Mouse (Mus musculus): Measurements from ENCODE around the gene Rfk. TPM values are rescaled to one million over a fixed set of nuclear protein-coding genes. Genes with fewer than 3 reads are reported as not detected.

Rfk gene
- total RNA-seq, 2 experiments from 2014 or later: 60.1 to 64.6 TPM

- no peak for DNase-seq (ENCODE audit: low spot score in 2 of 2)
These were observed 10.9 kb upstream of the Rfk start for GRCm38 (mm10) chr19:17382807-17383397.

DNA sequence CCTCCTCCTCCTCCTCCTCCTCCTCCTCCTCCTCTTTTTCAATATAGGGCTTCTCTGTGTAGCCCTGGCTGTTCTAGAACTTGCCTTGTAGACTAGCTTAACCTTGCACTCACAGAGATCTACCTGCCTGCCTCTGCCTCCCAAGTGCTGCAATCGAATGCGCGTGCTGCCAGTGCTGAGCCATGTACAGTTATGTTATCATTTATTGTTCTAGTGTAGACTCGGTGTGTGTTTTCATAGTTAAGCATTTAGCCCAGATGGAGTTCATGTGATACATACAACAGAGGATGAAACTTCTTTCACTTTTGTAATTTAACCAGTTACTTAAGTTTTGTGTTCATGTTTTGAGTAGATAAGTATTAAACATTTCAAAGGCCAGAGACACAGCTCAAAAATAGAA lies 8.8 kb upstream of the Rfk start:
- DNase-seq (ENCODE audit: low spot score in 2 of 2): no peak

- DNase-seq (ENCODE audit: low spot score in 2 of 2): no peak
These were observed 8.4 kb upstream of the Rfk start for GRCm38 (mm10) chr19:17385426-17385825.

GRCm38 (mm10) chr19:17386424-17386823 lies 7.4 kb upstream of the Rfk start:
- no peak for DNase-seq (ENCODE audit: low spot score in 2 of 2)

- DNase-seq (ENCODE audit: low spot score in 2 of 2): peak in 1 of 2 experiments; percentile 52
These were observed 5.4 kb upstream of the Rfk start for GRCm38 (mm10) chr19:17388404-17388803.

DNA sequence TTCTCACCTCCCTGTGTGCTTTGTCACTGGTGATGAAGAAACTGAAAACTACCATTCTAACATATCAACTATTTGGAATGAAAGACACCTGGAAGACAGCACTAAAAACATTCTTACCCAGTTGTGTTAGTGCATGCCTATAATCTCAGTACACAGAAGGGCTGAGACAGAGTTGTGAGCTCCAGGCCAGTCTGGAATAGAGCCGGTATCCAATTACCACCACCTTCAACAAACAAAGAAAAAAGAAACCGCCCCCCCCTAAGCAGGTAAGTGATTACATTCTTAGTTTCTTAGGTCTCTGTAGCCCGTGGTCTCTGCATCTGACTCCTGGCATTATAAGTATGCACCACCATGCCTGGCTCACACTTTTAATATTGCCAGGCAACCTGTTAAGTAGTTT lies 977 bp upstream of the Rfk start:
- DNase-seq (ENCODE audit: low spot score in 2 of 2): no peak

DNA sequence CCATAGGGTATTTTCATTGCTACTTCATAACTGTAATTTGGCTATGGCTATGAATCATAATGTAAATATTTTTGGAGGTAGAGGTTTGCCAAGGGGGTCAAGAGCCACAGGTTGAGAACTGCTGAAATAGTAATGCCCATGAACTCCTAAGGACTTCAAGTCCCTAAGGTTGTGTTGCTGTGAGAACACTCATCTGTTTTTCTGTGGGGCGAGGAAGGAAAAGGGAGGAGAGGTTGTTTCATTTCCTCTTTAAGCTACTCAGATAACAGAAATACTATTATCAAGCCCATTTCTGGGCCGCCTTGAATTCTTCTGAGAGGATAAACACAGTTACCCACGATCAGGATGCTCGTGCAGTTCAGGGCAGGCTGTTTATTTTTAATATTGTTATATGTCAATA lies 3.0 kb downstream of the Rfk start:
- DNase-seq (ENCODE audit: low spot score in 2 of 2): no peak

DNA sequence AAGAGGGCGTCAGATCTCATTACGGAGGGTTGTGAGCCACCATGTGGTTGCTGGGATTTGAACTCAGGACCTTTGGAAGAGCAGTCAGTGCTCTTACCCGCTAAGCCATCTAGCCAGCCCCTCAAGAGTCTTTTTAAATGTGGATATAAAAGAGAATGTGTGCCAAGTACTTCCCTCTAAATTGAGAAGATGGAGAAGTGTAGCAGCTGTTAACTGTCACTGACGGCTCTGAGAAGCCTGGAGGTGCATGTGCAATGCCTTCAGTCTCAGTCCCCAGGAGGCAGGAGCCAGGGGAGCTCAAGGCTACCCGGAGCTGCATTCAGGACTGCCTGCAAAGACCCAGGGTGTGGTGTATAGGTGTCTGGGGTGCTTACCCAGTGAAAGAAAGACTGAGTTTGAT lies 4.1 kb downstream of the Rfk start:
- DNase-seq (ENCODE audit: low spot score in 2 of 2): no peak

GRCm38 (mm10) chr19:17399965-17400364 lies 6.1 kb downstream of the Rfk start:
- no peak for DNase-seq (ENCODE audit: low spot score in 2 of 2)

DNA sequence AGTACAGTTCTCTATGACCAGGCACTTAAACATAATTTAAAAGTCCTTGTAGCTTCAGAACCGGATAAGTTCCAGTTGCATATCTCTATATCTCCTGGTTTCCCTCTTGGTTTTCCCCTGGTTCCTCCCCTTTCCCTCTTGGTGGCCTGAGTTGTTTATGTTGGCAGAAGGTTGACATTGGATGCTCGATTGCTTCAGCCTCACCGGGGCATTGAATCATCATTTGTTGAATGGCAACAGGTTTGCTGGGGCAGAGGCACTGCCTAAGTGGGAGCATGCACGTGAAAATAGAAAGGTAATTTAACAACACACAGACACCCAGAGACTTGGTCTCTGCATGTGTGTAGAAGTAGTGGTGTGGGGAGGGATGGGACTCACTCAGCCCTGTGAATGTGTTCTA lies 6.7 kb downstream of the Rfk start:
- no peak for DNase-seq (ENCODE audit: low spot score in 2 of 2)

- no peak for DNase-seq (ENCODE audit: low spot score in 2 of 2)
These were observed 9.3 kb downstream of the Rfk start for GRCm38 (mm10) chr19:17403175-17403574.

DNA sequence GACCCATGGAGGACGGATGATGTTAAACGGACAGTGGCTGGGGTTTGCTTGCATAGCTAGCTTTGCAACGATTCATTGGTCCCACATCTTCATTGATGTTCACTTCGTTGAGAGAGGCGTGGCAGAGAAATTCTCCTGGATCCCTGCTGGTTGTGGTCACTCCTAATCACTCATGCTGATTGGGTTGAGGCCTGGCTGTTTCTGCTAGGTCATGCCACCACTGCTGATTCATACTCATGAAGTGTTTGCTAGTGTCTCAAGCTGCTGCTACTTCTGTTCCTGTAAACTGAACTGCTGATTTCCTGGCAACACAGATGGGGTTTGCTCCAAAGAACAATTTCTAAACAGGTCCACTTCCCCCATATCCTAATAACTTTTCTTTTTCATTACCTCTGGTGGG lies 13.0 kb downstream of the Rfk start:
- DNase-seq (ENCODE audit: low spot score in 2 of 2): no peak

DNA sequence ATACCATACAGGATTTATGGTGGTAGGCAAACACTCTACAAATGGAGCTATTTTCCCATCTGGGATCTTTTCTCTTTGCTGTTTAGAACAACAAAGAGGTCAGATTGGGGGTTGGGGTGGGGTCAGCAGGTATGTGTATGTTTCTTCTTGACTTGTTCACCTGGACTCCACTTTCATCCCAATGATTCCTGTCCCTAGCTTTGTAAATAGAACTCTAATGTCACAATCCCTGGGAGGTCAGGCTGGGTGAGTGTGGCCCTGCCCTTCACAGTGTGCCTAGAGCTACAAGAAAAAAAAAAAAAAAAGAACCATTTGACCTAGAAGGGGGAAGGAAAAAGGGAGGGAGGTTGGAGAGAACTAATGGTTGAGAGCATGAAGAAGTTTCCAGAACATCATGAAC lies 14.7 kb downstream of the Rfk start:
- no peak for DNase-seq (ENCODE audit: low spot score in 2 of 2)

DNA sequence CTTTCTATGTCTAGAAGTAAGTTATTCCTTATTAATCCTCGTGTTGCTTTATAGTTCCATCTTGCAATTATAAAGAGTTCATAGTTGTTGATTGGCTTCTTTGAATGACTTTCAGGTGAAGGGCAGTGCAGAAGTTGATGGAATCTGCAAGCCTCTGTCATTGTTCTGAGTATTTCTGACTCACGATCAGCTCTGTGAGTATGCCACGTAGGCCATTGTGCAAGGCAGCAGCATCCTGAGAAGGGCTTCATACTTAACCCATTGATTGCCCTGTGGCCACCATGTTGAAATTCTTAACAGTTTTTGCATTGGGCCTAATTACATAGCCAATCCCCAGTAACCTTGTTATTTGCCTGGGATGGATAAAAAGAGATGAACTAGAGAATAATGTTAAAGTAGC lies 15.5 kb downstream of the Rfk start:
- no peak for DNase-seq (ENCODE audit: low spot score in 2 of 2)

DNA sequence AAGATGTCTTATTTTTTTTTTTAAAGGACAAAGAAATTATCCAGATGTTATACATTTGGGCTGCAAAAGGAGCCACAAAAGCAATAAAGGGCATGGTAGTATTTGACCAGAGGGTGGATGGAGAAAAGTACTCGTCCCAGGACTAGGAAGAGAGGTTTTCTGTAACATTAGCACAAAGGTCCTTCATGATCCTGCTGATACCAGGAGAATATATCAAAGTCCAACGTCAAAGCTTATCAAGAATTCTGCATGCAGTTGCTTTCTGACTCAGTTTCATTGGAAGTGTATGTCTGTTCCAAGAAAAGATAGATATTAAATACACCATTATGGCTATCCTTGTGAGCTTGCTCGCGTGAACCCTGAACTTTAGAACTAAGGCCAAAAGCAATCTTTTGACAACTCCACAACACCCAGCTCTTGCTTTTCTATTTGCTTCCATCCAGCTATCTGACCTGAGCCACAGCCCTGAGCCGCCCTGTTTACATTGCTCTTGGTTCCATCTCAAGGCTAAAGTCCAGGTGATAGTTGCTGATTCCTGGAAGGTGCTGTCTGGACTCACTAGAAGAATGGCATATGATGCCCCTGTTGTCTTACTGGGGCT lies 16.7 kb downstream of the Rfk start:
- DNase-seq (ENCODE audit: low spot score in 2 of 2): no peak

DNA sequence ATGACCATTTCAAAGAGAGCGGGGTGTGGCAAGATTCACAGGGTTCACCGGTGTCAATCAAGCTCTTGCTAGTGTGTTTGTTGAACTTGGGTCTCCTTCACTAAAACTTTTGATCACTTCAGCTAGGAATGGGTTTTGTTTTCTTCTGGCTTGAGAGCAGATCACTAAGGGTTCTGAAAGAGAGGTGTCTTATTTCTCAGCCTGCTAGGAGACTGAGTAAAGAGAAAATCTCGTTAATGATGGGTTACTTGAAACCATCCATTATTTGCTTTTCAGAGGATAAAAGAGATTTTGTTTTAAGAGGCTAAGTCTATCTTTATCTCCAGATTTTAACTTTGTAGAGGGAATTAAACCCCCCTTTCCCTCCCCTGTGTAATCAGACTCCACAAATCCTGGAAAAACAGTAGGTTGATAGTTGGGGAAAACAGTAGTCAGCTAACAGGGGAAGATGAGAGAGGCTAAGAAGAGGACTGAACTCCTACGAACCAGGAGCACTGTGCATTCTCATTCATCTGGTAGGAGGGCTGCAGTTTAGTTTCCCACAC lies 19.1 kb downstream of the Rfk start:
- DNase-seq (ENCODE audit: low spot score in 2 of 2): no peak

- no peak for DNase-seq (ENCODE audit: low spot score in 2 of 2)
These were observed 24.0 kb downstream of the Rfk start for GRCm38 (mm10) chr19:17417855-17418254.

- DNase-seq (ENCODE audit: low spot score in 2 of 2): no peak
These were observed 29.5 kb downstream of the Rfk start for GRCm38 (mm10) chr19:17423306-17423705.

DNA sequence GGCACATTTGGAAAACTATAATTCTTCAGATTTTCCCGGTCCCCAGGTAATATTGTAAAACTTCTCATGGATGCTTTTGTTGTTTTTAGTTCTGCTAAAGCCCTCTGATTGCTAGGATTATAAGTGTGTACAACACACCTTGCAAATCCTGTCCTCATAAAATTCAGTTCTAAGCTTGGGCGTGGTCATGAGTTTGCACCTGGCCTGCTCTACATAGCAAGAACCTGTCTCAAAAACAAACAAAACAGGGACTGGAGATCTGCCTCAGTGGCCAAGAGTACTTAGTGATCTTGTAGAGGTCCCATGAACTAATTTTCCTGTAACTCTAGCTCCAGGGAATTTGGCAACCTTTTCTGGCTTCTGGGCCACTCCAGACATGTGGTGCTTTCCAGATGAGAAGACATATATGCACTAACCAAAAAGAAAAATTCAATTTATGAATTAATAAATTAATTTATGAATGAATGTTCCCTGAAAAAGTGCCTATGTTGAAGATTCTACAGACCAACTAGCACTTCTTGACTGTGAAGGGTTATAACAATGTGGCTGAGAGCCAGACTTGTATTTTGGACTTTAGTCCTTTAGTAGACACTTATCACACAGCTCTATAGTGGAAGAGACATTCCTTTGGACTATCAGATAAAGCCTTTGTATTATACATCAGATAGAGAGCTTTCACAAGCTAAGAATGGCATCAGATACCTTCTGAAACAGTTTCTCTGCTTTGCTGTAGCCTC lies 34.1 kb downstream of the Rfk start:
- DNase-seq (ENCODE audit: low spot score in 2 of 2): no peak

DNA sequence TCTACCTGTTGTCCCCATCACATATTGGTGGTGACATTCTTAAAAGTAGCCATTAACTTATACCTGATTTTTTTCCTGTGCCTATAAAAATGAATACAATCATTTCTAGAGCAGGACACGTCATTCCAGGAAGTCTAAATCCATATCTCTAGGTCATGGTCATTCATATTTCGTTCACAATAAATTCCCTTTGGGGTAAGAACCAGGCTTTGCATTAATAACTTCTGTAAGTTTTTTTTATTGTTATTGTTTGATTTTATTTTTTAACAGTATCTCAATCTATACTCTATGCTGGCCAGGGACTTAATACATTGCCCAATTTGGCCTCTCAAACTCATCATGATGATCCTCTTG lies 34.7 kb downstream of the Rfk start:
- DNase-seq (ENCODE audit: low spot score in 2 of 2): no peak

DNA sequence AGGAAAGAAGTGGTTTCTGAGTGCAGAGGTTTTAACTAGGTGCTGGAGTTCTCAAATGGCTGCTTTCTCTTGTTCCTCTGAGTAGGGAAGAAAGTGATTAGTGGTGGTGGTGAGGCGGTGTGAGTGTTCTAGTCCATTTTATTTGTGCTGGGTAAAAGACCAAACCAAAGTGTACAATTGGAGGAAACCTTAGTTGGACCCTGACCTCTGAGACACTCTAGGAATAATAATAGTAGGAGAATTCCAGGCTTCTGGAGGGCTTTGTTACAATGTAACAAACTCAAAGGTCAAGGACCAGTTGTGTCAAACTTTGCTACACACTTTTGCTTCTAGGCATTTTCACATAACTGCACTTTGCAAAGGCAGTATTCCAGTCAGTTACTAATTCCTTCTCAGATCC lies 42.8 kb downstream of the Rfk start:
- no peak for DNase-seq (ENCODE audit: low spot score in 2 of 2)

GRCm38 (mm10) chr19:17439476-17440189 lies 45.8 kb downstream of the Rfk start:
- no peak for DNase-seq (ENCODE audit: low spot score in 2 of 2)

Data from layer of hippocampus, adult 18-20 months (tissue).